Mouse (Mus musculus): Measurements from ENCODE around the gene Cyth4. TPM values are rescaled to one million over a fixed set of nuclear protein-coding genes. Genes with fewer than 3 reads are reported as not detected.

Gene Cyth4
- polyA plus RNA-seq, 2 experiments: 6.9 to 9.0 TPM

- TF ChIP-seq POLR2A (IDR thresholded peaks at IDR 0.05; ENCODE audit: borderline replicate concordance, extremely low read depth, insufficient read depth, insufficient read length): no peak
- H3K4me3 ChIP-seq (replicated peaks; ENCODE audit: low read length): no peak overlapping the region
- no peaks in the 10 kb centered on the region for H3K36me3 ChIP-seq (ENCODE audit: control insufficient read depth, insufficient read depth, low read length)
- no peaks in the 10 kb centered on the region for H3K9me3 ChIP-seq (ENCODE audit: control insufficient read depth, low read length)
- no peak overlapping the region for H3K27ac ChIP-seq (replicated peaks; ENCODE audit: low read depth, low read length)
- H3K9ac ChIP-seq (ENCODE audit: low read depth, low read length, severe bottlenecking): no peak overlapping the region
- no peaks in the 10 kb centered on the region for H3K27me3 ChIP-seq (ENCODE audit: control insufficient read depth, insufficient read depth, low read length)
- DNase-seq (ENCODE audit: low spot score) (no peak), ATAC-seq (ENCODE audit: low FRiP score, low read depth) (no peak)
- H3K4me1 ChIP-seq (ENCODE audit: control insufficient read depth, insufficient read depth, low read length): no peaks in the 10 kb centered on the region
- H3K4me2 ChIP-seq (replicated peaks; ENCODE audit: low read depth, low read length, severe bottlenecking): no peak overlapping the region
- WGBS: 46% methylated on average over 4 of the region's 4 CpGs
These were observed 882 bp downstream of the Cyth4 start for GRCm38 (mm10) chr15:78597729-78598128.

- Histone ChIP-seq H3K4me2 (replicated peaks; ENCODE audit: low read depth, low read length, severe bottlenecking) (no peak overlapping the region), H3K4me3 (replicated peaks; ENCODE audit: low read length) (no peak overlapping the region), H3K4me1 (ENCODE audit: control insufficient read depth, insufficient read depth, low read length) (no peaks in the 10 kb centered on the region), H3K36me3 (ENCODE audit: control insufficient read depth, insufficient read depth, low read length) (no peaks in the 10 kb centered on the region), H3K9me3 (ENCODE audit: control insufficient read depth, low read length) (no peaks in the 10 kb centered on the region), H3K27me3 (ENCODE audit: control insufficient read depth, insufficient read depth, low read length) (no peaks in the 10 kb centered on the region), H3K27ac (replicated peaks; ENCODE audit: low read depth, low read length) (no peak overlapping the region), H3K9ac (ENCODE audit: low read depth, low read length, severe bottlenecking) (no peak overlapping the region; the same call in 1 of the 2 replicates)
- no peak for TF ChIP-seq POLR2A (IDR thresholded peaks at IDR 0.05; ENCODE audit: borderline replicate concordance, extremely low read depth, insufficient read depth, insufficient read length)
- no peak for ATAC-seq (ENCODE audit: low FRiP score, low read depth)
- 82% methylated on average over 6 of the region's 6 CpGs for WGBS
- no peak for DNase-seq (ENCODE audit: low spot score)
These were observed 2.3 kb downstream of the Cyth4 start for GRCm38 (mm10) chr15:78599124-78599523.

- Histone ChIP-seq H3K36me3 (ENCODE audit: control insufficient read depth, insufficient read depth, low read length) (no peaks in the 10 kb centered on the region), H3K4me2 (replicated peaks; ENCODE audit: low read depth, low read length, severe bottlenecking) (no peak overlapping the region), H3K4me3 (replicated peaks; ENCODE audit: low read length) (no peak overlapping the region), H3K27me3 (ENCODE audit: control insufficient read depth, insufficient read depth, low read length) (no peaks in the 10 kb centered on the region), H3K4me1 (ENCODE audit: control insufficient read depth, insufficient read depth, low read length) (no peaks in the 10 kb centered on the region), H3K9me3 (ENCODE audit: control insufficient read depth, low read length) (no peaks in the 10 kb centered on the region), H3K27ac (replicated peaks; ENCODE audit: low read depth, low read length) (no peak overlapping the region), H3K9ac (ENCODE audit: low read depth, low read length, severe bottlenecking) (no peak overlapping the region; the same call in 1 of the 2 replicates)
- 70% methylated on average over 13 of the region's 13 CpGs for WGBS
- no peak for TF ChIP-seq POLR2A (IDR thresholded peaks at IDR 0.05; ENCODE audit: borderline replicate concordance, extremely low read depth, insufficient read depth, insufficient read length)
- DNase-seq (ENCODE audit: low spot score) (no peak), ATAC-seq (ENCODE audit: low FRiP score, low read depth) (no peak)
These were observed 2.8 kb downstream of the Cyth4 start for GRCm38 (mm10) chr15:78599529-78600193.

GRCm38 (mm10) chr15:78601180-78601579 lies 4.3 kb downstream of the Cyth4 start:
- ATAC-seq (ENCODE audit: low FRiP score, low read depth) (no peak), DNase-seq (ENCODE audit: low spot score) (no peak)
- no peak overlapping the region for H3K4me2 ChIP-seq (replicated peaks; ENCODE audit: low read depth, low read length, severe bottlenecking)
- H3K9me3 ChIP-seq (ENCODE audit: control insufficient read depth, low read length): no peaks in the 10 kb centered on the region
- TF ChIP-seq POLR2A (IDR thresholded peaks at IDR 0.05; ENCODE audit: borderline replicate concordance, extremely low read depth, insufficient read depth, insufficient read length): no peak
- WGBS: 84% methylated on average over 6 of the region's 6 CpGs
- no peak overlapping the region for H3K27ac ChIP-seq (replicated peaks; ENCODE audit: low read depth, low read length)
- H3K27me3 ChIP-seq (ENCODE audit: control insufficient read depth, insufficient read depth, low read length): no peaks in the 10 kb centered on the region
- H3K9ac ChIP-seq (ENCODE audit: low read depth, low read length, severe bottlenecking): no peak overlapping the region
- H3K36me3 ChIP-seq (ENCODE audit: control insufficient read depth, insufficient read depth, low read length): no peaks in the 10 kb centered on the region
- no peak overlapping the region for H3K4me3 ChIP-seq (replicated peaks; ENCODE audit: low read length)
- H3K4me1 ChIP-seq (ENCODE audit: control insufficient read depth, insufficient read depth, low read length): no peaks in the 10 kb centered on the region

GRCm38 (mm10) chr15:78604255-78604654 lies 7.4 kb downstream of the Cyth4 start:
- WGBS: 70% methylated on average over 6 of the region's 6 CpGs
- Histone ChIP-seq H3K9ac (ENCODE audit: low read depth, low read length, severe bottlenecking) (no peak overlapping the region), H3K4me1 (ENCODE audit: control insufficient read depth, insufficient read depth, low read length) (no peaks in the 10 kb centered on the region), H3K4me3 (replicated peaks; ENCODE audit: low read length) (no peak overlapping the region), H3K9me3 (ENCODE audit: control insufficient read depth, low read length) (no peaks in the 10 kb centered on the region), H3K27me3 (ENCODE audit: control insufficient read depth, insufficient read depth, low read length) (no peaks in the 10 kb centered on the region), H3K27ac (replicated peaks; ENCODE audit: low read depth, low read length) (no peak overlapping the region), H3K36me3 (ENCODE audit: control insufficient read depth, insufficient read depth, low read length) (no peaks in the 10 kb centered on the region), H3K4me2 (replicated peaks; ENCODE audit: low read depth, low read length, severe bottlenecking) (no peak overlapping the region)
- no peak for DNase-seq (ENCODE audit: low spot score)
- ATAC-seq (ENCODE audit: low FRiP score, low read depth): no peak
- no peak for TF ChIP-seq POLR2A (IDR thresholded peaks at IDR 0.05; ENCODE audit: borderline replicate concordance, extremely low read depth, insufficient read depth, insufficient read length)
